In the genomic region with DNA sequence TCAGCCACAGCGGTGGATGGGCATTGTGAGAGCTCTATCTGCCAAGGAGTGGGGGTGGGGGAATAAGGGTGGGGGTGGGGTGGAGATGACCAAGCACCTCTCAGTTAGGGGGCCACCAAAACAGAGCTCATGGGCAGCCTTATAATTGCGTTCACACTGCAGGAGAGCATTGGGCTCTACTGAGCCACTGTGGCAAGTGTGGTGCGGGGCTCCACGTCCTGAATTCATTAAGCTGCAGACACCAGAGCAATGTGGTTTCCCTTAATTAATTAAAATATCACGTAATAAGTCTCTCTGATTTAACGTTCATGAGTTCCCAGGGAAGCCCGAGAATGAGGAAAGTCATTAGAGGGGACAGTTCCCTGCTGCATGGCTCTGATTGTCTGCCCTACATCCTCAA, we compare ENCODE assay signal across 21 mouse cellular contexts. TPM values are rescaled to one million over a fixed set of nuclear protein-coding genes. Genes with fewer than 3 reads are reported as not detected.
"Had no signal": no experiment of that assay in that cellular context is flagged by ENCODE, and none has a peak within 500 bp of the region (broad histone marks: within the 10 kb centered on the region; RNA-seq: fewer than 3 reads in every experiment).

No protein-coding gene starts in this region.

- H3K4me1 ChIP-seq: liver, embryonic 15.5 days; stomach, embryonic 15.5 days had no signal

- H3K36me3 ChIP-seq: limb, embryonic 10.5 days; liver, embryonic 15.5 days had no signal

- H3K9ac ChIP-seq: liver, embryonic 15.5 days; stomach, embryonic 15.5 days had no signal

- DNase-seq: kidney, adult 8-10 months; kidney, postnatal 25 days; lung, adult 2 months; lung, postnatal 36 days; right cerebral cortex, postnatal 4 days; spleen, adult 18-20 months; thymus, adult 2 months; thymus, postnatal 25 days had no signal

- H3K4me2 ChIP-seq: liver, embryonic 11.5 days; liver, embryonic 15.5 days; stomach, embryonic 15.5 days had no signal

- H3K4me3 ChIP-seq: left cerebral cortex, adult 2 months; limb, embryonic 10.5 days; liver, embryonic 15.5 days; stomach, embryonic 15.5 days had no signal

- H3K27ac ChIP-seq: left cerebral cortex, adult 2 months; limb, embryonic 10.5 days; liver, embryonic 15.5 days; stomach, embryonic 15.5 days had no signal

- H3K27me3 ChIP-seq: liver, embryonic 15.5 days; stomach, embryonic 15.5 days had no signal

- H3K9me3 ChIP-seq: limb, embryonic 10.5 days; liver, embryonic 15.5 days; stomach, embryonic 15.5 days had no signal

- ATAC-seq: intestine, postnatal 0 days; lung, postnatal 0 days had no signal

RNA-seq across cellular contexts. Expression of a gene that starts 18.7 kb away (rescaled TPM):
- total RNA-seq: megakaryocyte progenitor cell, adult 5-6 weeks; monocyte, adult 5-6 weeks; neutrophil, adult 5-6 weeks had no signal
- polyA plus RNA-seq: kidney, embryonic 16.5 days; liver, embryonic 15.5 days; lung, postnatal 0 days had no signal

RNA-seq across cellular contexts. Expression of a gene that starts 40.4 kb away (rescaled TPM):
- total RNA-seq: layer of hippocampus, postnatal 25 days; left cerebral cortex, adult 2 months; left cerebral cortex, postnatal 14 days; megakaryocyte progenitor cell, adult 5-6 weeks; neutrophil, adult 5-6 weeks had no signal
